Mouse (Mus musculus): ENCODE data around the gene Zyx.

DNA sequence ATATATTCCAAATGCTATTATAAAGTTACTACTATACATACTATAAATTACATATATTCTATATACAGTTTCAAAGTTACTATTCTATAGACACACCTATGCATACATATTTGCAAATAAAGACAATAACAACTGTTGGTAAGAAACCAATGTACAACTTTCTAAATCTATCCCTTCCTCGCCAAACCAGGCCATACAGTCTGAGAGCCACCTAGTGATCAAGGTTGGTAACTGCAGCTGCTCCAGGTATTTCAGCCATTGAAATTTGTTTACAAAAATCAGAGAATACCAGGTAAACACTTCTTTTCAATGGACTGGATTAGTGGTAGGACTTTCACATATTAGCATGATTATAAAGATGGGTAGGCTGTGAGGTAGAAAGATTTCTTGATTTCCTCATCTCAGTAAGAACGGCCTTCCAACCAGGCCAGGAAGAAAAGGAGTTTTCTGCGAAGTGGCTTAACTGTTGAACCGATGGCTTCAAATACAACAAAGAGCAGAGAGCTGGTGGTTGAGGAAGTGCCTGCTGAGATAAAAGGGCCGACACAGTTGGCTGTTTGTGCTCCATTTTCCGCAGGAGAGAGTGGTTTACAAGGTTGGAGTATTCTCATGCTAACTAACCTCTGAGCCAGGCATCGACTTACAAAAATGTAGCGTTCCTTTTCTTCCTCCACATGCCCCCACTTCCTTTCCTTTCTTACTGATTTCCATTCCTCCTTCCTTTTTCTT is 31.1 kb downstream of the Zyx start:
- TF ChIP-seq MAFK (IDR thresholded peaks at IDR 0.05; ENCODE audit: insufficient read depth, low read depth, low read length), result no peak
- no peak for TF ChIP-seq ZC3H11A (IDR thresholded peaks at IDR 0.05; ENCODE audit: borderline replicate concordance, low read depth, low read length)
- TF ChIP-seq CHD2 (IDR thresholded peaks at IDR 0.05; ENCODE audit: low read depth, low read length), result no peak
- no peak for TF ChIP-seq ZNF384 (IDR thresholded peaks at IDR 0.05; ENCODE audit: low read depth, low read length)
